Mouse (Mus musculus) hematopoietic stem cell, adult 5-6 weeks (primary cell): ENCODE measurements at regions not wholly inside any gene's neighbourhood (a gene's known extent, or its start where the extent isn't known, plus 50 kb on each side); places are given as distances from the start of the nearest gene placed in this dataset.

ENCODE experiments used
- ATAC-seq, 2 experiments: fragments of 125-278 bp in 1 of 2; replicated peaks in 1 of 2; 2 replicates each; pipeline ENCODE4 v1.8.0; 2016 to 2017; ENCODE audit warnings: inconsistent platforms in 2 of 2, mild to moderate bottlenecking in 2 of 2, moderate number of reproducible peaks in 2 of 2, low read depth in 1 of 2, moderate TSS enrichment in 1 of 2; ENCODE audit not compliant: low FRiP score in 2 of 2, poor library complexity in 2 of 2, severe bottlenecking in 2 of 2, insufficient read depth in 1 of 2, low TSS enrichment in 1 of 2

DNA sequence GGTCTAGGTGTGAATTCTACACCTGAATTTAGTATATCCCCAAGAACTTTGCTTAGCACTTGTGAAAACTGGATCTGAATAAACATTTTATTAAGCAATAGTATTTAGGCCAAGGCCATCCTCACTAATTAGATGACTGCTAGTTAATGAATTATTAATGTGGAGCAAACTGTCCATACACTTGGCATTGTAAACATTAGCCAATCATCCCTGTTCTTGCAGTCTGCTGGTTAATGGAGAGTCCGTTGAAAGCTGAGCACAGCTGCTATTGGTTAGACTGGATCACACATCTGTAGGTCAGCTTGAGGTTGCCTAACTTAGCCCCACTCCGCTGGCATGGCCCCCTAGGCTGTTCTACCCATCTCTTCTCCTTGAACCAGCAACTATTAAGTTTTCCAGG lies 826.2 kb upstream of the 4930452B06Rik start:
- ATAC-seq = no peak

- no peak for ATAC-seq
Measured at GRCm38 (mm10) chr14:9488585-9488984, 822.5 kb upstream of the 4930452B06Rik start.

DNA sequence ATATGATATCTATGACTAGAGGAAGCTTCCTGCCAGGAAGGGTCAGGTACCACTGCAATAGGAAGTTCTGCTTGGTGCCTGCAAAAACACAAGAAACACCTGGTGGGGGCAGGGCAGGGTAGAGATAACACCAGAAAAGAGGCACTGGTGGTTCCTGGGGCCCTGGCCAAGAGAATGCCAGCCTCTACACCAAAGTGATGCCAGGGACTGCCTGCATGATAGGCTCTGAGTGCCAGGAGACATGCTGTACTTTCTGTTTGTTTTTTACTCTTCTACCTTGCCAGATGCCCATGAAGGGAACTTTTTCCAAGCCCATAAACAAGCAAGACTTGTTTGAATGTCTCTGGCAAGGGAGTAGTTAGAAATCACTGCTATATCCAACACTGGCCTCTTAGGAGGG lies 812.9 kb upstream of the 4930452B06Rik start:
- ATAC-seq = no peak

DNA sequence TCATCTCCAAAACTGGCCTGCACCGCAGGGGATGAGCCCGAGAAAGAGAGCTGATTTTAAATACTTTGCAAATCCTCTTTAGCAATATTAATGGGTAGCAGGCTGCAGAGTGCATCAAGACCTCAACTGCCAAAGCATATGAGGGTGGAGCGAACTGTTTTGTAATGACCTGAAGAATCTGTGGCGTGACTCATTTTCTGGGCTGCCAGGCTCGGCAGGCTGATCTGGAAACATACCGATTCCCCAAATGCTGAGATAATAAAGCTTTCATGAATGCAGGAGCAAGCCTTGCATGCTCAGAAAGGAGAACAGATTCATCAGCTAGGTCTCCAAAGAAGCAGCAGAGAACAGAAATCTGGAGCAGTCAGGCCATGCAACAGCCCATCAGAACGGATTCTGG lies 809.1 kb upstream of the 4930452B06Rik start:
- no peak for ATAC-seq

GRCm38 (mm10) chr14:9469686-9470085 lies 803.6 kb upstream of the 4930452B06Rik start:
- no peak for ATAC-seq

DNA sequence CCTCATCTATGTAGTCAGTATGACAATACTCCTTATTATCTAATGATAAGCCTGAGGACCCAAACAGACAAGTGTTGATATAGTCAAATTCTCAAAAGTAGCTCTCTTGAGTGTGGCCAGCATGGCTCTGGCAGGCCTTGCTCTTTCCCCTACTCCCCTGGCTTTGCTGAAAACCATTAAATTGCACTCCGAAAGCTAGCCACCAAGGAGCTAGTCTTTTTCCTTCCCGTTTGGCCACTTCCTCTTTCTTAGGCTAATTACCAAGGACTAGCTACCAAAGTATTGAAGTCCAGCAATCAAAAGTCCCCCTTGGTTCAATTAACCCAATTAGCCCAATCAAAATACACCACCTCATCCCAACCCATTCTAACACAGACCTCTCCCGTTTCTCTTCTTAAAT lies 802.6 kb upstream of the 4930452B06Rik start:
- peak in 1 of 2 experiments; percentile 53; a peak in 2 of 4 replicates for ATAC-seq

DNA sequence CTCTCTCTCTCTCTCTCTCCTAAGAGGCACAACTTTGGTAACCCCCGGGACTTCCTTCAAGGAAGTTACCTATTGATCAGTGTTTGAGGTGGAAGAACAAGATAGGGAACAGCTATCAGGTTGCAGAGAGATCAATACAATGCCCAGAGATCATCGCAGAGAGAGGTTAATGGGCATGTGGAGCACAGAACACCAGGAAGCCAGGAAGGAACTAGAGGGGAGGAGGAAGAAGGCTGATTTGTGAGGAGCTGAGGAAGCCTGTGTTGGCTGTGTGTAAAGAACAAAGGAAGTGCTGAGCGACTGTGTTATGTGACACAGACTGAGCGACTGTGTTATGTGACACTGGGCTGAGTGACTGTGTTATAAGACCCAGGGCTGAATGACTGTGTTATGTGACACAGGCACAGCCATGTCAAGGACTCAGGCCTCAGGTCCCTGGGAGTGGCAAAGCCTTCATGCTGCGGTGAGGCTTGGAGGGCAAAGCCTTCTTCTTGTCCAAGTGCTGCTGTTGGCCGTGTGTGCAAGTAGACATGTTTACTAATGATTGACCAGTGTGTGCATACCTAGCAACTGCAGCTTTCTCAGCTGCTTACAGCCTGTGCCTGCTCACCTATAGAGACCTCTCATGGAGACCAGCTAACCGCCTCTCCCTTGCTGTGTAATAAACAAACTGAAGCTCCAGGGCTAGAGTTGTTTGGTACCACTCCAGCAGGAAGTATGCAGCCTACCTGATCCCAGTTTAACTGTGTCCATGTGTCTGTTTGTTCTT lies 801.8 kb upstream of the 4930452B06Rik start:
- ATAC-seq = no peak; a peak in 1 of 4 replicates

DNA sequence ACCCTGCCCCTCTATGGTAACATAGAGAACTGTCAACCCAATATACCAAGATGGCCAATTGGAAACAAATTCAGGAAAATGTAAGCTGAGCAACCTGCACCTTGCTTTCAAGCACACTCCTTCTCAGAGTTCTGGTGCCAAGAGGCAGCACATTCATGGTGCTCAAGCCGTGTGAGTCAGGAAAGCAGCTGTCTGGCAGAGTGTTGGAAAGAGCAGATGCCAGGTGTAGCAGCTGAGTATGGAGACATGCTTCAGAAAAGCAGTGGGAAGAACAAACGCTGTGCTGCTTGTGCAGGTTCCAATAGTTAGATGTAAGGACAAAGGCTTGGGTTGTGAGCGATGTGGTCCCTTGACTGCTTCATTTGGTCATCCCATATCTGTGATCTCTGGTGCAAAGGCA lies 794.0 kb upstream of the 4930452B06Rik start:
- ATAC-seq = no peak

DNA sequence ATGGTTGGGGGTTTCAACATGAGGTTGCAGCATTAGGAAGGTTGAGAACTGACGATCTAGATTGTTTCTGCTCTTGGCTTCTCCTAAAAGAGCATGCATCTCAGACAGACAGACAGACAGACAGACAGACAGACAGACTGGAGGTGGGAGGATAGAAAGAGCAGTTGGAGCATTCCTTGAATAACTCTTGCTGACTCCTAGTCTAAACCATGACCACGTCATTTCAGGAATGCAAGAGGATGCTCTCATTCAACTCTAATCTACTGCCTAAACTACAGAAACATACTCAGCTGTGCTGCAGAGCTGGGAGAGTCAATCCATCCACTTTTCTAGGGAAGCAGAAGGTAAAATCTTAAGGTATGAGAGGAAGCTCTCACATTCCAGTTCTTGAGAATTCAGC lies 792.8 kb upstream of the 4930452B06Rik start:
- ATAC-seq = no peak

- ATAC-seq = no peak
Measured at GRCm38 (mm10) chr14:9457801-9458495, 791.9 kb upstream of the 4930452B06Rik start.

- no peak for ATAC-seq
Measured at GRCm38 (mm10) chr14:9455986-9456385, 789.9 kb upstream of the 4930452B06Rik start.

DNA sequence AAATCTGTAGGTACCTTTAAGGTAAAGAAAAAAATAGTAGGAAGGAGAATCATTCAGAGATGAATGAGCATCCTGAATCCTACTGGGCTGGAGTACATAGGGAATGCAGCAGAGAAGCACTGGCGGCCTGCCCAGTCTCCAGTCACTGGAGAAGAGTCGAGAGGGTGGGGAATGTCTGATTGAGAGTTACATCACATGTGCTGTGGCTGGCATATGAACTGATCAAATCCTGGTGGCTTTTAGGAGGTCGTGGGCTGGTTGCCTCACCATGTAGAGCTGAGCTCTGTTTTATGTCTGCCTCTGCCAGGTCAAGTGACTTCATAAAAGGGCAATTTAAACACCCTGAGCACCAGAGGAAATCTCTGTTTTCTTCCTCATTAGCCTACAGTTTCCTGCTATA lies 783.9 kb upstream of the 4930452B06Rik start:
- ATAC-seq = no peak

DNA sequence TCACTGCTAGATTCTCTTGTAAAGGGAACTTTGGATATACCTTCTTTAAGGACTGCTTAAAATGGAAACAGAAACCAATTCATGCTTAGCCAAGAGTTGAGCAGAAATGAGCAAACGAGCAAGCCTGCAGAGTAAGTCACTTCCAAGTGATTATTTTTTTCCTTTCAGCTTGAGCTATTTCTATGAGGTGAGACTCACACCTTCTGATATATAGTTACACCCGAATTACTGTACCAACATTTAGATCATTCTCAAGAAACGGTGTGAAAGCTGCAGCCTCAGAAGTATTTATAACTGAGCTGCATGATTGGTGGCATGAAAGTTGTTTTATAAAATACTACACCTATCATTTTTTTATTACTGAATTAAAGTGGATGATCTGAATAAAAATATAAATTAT lies 771.9 kb upstream of the 4930452B06Rik start:
- ATAC-seq = no peak

GRCm38 (mm10) chr14:9435136-9435535 lies 769.1 kb upstream of the 4930452B06Rik start:
- no peak for ATAC-seq

GRCm38 (mm10) chr14:9433081-9433590 lies 767.1 kb upstream of the 4930452B06Rik start:
- no peak for ATAC-seq

DNA sequence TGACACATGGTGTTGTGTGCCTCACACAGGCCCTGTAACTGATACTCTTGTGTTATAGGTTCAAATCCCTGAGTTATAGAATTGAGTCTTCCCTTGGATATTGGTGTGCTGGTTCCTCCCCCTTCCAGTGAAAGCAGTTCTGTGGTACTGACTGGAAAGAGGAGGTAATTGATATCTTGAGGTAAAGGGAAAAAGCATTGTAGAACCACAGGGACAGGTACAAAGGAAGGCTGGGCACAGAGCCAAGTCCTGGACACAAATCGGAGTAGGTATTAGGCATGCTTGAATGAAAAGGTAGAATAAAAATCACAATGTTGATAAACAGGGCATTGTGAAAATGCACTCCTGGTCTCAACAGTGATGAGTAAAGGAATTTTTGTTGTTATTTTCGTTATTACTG lies 765.8 kb upstream of the 4930452B06Rik start:
- no peak for ATAC-seq

- ATAC-seq = no peak
Measured at GRCm38 (mm10) chr14:9411822-9412403, 745.9 kb upstream of the 4930452B06Rik start.

DNA sequence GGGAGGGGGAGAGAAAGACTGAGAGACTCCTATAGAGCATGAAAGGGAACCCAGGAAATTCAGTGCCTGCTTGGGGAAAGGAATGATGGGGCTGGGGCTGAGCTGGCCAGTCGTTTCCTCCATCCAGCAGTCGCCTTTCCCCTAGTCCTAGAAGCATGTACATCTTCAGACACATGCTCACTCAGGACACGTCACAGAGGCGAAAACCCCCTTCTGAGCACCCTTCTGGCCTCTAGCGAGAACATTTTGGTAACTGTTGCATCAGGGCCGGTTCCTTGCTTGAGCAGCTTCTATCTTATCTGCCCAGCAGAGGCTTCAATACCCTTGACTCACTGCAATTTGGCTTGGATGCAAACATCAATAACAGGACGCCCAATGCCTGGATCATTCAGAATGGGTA lies 737.6 kb upstream of the 4930452B06Rik start:
- no peak for ATAC-seq
